Mouse (Mus musculus) heart, embryonic 11.5 days (tissue): ENCODE data around the gene Gstp3. TPM values are rescaled to one million over a fixed set of nuclear protein-coding genes. Genes with fewer than 3 reads are reported as not detected.

Experiments used
- ATAC-seq: fragments of 200-750 bp; cut with Nextera tagmentation; replicated peaks from 2 replicates; pipeline ENCODE4 v1.8.0; 2017; ENCODE audit warnings: moderate library complexity; ENCODE audit not compliant: insufficient number of reproducible peaks, low FRiP score, low TSS enrichment
- H3K27ac ChIP-seq: fragments of 300-500 bp; sonication (generic); 2 replicates; pipeline ENCODE4 v1.5.1; 2014; ENCODE audit warnings: mild to moderate bottlenecking, low read depth, low read length
- H3K27me3 ChIP-seq: fragments of 300-500 bp; sonication (generic); 2 replicates; pipeline ENCODE4 v1.6.1; 2014; ENCODE audit warnings: mild to moderate bottlenecking, low read length, mixed read lengths; ENCODE audit not compliant: control insufficient read depth, insufficient read depth
- H3K36me3 ChIP-seq: fragments of 300-500 bp; sonication (generic); 2 replicates; pipeline ENCODE4 v1.6.1; 2014; ENCODE audit warnings: mild to moderate bottlenecking, low read length, moderate library complexity, mixed read lengths; ENCODE audit not compliant: control insufficient read depth, insufficient read depth
- H3K4me1 ChIP-seq: fragments of 300-500 bp; sonication (generic); 2 replicates; pipeline ENCODE4 v1.6.1; 2014; ENCODE audit warnings: low read length; ENCODE audit not compliant: control insufficient read depth, insufficient read depth
- H3K4me2 ChIP-seq: fragments of 300-500 bp; sonication (generic); 2 replicates; pipeline ENCODE4 v1.6.1; 2014; ENCODE audit warnings: mild to moderate bottlenecking, moderate library complexity
- H3K4me3 ChIP-seq: fragments of 300-500 bp; sonication (generic); 2 replicates; pipeline ENCODE4 v1.5.1; 2014; ENCODE audit warnings: low read depth, low read length
- H3K9ac ChIP-seq: fragments of 300-500 bp; sonication (generic); 2 replicates; pipeline ENCODE4 v1.6.1; 2014; ENCODE audit warnings: mild to moderate bottlenecking, low read depth, low read length, moderate library complexity
- H3K9me3 ChIP-seq: fragments of 300-500 bp; sonication (generic); replicated peaks from 2 replicates; pipeline ENCODE4 v1.6.1; 2016; ENCODE audit warnings: low read length; ENCODE audit not compliant: control insufficient read depth
- WGBS: fragments of 180-500 bp; shearing (Covaris S2); extraction: QIAGEN DNeasy Blood & Tissue Kit; methylation state at CpG from one replicate; pipeline ENCODE4 v1.1.7; 2014; ENCODE audit not compliant: insufficient replicate concordance; 5-methylcytosine and 5-hydroxymethylcytosine counted together
- polyA plus RNA-seq: library from polyadenylated mRNA; unstranded; fragments of >200 nt; fragmentation: Nextera tagmentation; extraction: Ambion mirVana; gene quantifications from 2 replicates; pipeline ENCODE4 v1.2.1, GENCODE M21; 2014

Gene Gstp3
- polyA plus RNA-seq, 1 experiment from 2014 or later = 0.49 TPM

DNA sequence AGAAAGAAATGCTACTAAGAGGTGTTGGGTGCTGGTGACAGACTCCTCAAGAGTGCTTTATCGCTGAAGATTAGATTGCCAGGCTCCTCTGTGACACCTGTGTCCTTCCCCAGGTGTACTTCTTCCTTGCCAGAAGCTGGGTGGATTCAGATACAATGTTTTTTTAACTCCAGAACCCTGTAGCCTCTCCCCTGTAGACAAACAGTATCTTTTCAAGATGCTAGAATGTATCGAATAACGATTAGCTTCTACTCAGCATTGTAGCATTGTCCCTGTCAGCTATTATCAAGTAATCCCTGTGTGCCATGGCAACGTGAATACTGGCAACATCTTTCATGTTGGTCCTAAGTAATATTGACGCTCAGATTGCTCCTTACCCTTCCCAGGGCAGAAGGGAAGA is 25.6 kb downstream of the Gstp3 start:
- no peaks in the 10 kb centered on the region for H3K27me3 ChIP-seq

DNA sequence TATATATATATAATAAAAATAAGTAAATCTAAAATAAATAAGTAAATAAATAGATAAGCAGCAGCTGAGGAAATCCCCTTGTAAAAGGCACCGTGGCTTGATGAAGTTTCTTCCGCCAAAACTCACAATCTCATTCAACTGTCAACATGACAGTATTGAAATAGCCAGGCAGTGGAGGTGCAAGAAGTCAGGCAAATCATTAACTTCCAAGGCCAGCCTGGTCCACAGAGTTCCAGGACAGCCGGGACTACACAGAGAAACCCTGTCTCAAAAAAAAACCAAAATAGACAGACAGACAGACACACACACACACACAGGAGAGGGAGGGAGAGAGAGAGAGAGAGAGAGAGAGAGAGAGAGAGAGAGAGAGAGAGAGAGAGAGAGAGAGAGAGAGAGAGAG is 26.1 kb downstream of the Gstp3 start:
- Histone ChIP-seq H3K4me2 (no peak overlapping the region), H3K4me3 (no peak overlapping the region)
- WGBS = 77% methylated on average over 3 of the region's 3 CpGs

More for the DNA sequence above, 25.6 kb downstream of the Gstp3 start:
- H3K27ac ChIP-seq = no peak overlapping the region
- no peaks in the 10 kb centered on the region for H3K36me3 ChIP-seq
- H3K4me2 ChIP-seq = no peak overlapping the region
- peaks cover 8% of the 10 kb centered on the region; the same call in 1 of the 2 replicates for H3K4me1 ChIP-seq
- no peaks in the 10 kb centered on the region for H3K9me3 ChIP-seq
- H3K4me3 ChIP-seq = no peak overlapping the region
- WGBS = 57% methylated on average over 5 of the region's 5 CpGs
- no peak overlapping the region for H3K9ac ChIP-seq
- ATAC-seq = no peak

DNA sequence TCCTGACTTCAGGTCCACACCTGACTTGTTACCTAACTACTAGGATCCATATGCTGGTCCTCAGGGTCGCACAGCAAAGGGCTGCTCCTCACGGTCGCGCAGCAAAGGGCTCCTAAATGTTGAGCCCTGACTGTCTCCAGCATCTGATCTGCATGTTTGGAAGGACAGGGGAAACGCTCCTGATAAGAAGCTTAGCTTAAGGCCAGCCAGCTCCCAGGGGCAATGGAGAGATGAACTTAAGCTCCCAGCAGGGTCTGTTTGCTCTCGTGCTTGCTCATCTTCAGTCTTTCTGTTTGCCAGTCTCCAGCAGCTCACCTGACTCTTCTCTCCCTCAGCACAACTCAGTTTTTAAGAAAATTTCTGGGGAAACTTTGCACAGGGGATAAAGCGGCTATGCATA is 26.7 kb downstream of the Gstp3 start:
- H3K4me3 ChIP-seq = no peak overlapping the region
- H3K9me3 ChIP-seq = no peaks in the 10 kb centered on the region; the same call in 1 of the 2 replicates
- H3K9ac ChIP-seq = no peak overlapping the region
- no peaks in the 10 kb centered on the region for H3K27me3 ChIP-seq
- no peaks in the 10 kb centered on the region for H3K36me3 ChIP-seq
- 44% methylated on average over 7 of the region's 7 CpGs for WGBS
- no peak overlapping the region for H3K27ac ChIP-seq
- H3K4me1 ChIP-seq = peaks cover 5% of the 10 kb centered on the region; the same call in 1 of the 2 replicates
- H3K4me2 ChIP-seq = no peak overlapping the region
- ATAC-seq = no peak

More for the DNA sequence above, 26.1 kb downstream of the Gstp3 start:
- Histone ChIP-seq H3K27me3 (no peaks in the 10 kb centered on the region), H3K36me3 (no peaks in the 10 kb centered on the region), H3K9ac (no peak overlapping the region), H3K4me1 (peaks cover 8% of the 10 kb centered on the region; the same call in 1 of the 2 replicates), H3K27ac (no peak overlapping the region), H3K9me3 (no peaks in the 10 kb centered on the region)
- no peak for ATAC-seq

- peaks cover 2% of the 10 kb centered on the region; the same call in 1 of the 2 replicates for H3K9me3 ChIP-seq
- no peaks in the 10 kb centered on the region for H3K4me1 ChIP-seq
- H3K9ac ChIP-seq = no peak overlapping the region
- no peaks in the 10 kb centered on the region for H3K36me3 ChIP-seq
- no peak for ATAC-seq
- no peak overlapping the region for H3K4me2 ChIP-seq
- H3K4me3 ChIP-seq = no peak overlapping the region
- no peaks in the 10 kb centered on the region for H3K27me3 ChIP-seq
- no peak overlapping the region for H3K27ac ChIP-seq
Observed at GRCm38 (mm10) chr19:4027576-4027975, 31.8 kb downstream of the Gstp3 start.

- Histone ChIP-seq H3K4me1 (no peaks in the 10 kb centered on the region), H3K36me3 (no peaks in the 10 kb centered on the region), H3K27me3 (no peaks in the 10 kb centered on the region), H3K4me3 (no peak overlapping the region), H3K27ac (no peak overlapping the region), H3K9me3 (peaks cover 2% of the 10 kb centered on the region; the same call in 1 of the 2 replicates), H3K4me2 (no peak overlapping the region), H3K9ac (no peak overlapping the region)
- 54% methylated on average over 7 of the region's 7 CpGs for WGBS
- no peak for ATAC-seq
Observed at GRCm38 (mm10) chr19:4023185-4023584, 36.2 kb downstream of the Gstp3 start.

DNA sequence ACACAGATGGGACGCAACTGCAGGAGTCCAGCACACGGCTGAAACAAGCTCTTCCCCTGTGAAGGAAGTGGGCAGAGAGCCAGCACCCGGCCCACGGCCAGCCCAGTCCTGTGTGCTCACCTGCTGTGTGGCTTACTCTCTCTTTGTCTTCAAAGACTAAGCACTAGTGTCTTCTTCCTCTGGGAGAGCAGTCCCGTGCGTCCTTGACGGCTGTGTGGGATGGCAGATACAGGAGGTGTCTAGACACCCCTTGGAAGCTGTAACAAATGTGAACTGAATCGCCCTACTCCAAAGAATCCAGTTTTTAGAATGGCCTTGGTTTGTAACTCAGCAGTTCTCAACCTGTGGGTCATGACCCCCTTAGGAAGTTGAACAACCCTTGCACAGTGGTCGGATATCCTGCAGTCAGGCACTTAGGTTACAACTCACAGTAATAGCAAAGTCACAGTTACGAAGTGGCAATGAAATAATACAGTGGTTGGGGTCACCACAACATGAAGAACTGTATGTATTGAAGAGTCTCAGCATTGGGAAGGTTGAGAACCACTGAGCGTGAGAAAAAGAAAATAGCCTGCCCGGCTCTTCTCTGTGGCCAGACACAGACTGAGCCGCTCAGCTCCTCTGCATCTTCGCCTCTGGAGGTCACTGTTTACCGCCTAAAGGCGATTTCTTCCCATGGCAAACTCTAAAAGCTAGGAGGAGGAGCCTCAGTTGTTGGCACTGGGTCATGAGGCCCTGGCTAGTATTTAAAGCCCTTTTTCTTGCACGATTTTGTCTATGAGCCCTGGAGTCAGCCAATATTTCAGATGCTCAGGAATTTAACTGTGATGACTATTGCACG is 40.4 kb downstream of the Gstp3 start:
- Histone ChIP-seq H3K36me3 (no peaks in the 10 kb centered on the region), H3K27me3 (no peaks in the 10 kb centered on the region), H3K27ac (no peak overlapping the region), H3K4me1 (0 out of 2 replicates have a peak, but pooled peaks cover 5% of the 10 kb centered on the region), H3K4me3 (no peak overlapping the region), H3K4me2 (no peak overlapping the region), H3K9me3 (no peaks in the 10 kb centered on the region), H3K9ac (no peak overlapping the region)
- 42% methylated on average over 18 of the region's 18 CpGs for WGBS
- no peak for ATAC-seq

DNA sequence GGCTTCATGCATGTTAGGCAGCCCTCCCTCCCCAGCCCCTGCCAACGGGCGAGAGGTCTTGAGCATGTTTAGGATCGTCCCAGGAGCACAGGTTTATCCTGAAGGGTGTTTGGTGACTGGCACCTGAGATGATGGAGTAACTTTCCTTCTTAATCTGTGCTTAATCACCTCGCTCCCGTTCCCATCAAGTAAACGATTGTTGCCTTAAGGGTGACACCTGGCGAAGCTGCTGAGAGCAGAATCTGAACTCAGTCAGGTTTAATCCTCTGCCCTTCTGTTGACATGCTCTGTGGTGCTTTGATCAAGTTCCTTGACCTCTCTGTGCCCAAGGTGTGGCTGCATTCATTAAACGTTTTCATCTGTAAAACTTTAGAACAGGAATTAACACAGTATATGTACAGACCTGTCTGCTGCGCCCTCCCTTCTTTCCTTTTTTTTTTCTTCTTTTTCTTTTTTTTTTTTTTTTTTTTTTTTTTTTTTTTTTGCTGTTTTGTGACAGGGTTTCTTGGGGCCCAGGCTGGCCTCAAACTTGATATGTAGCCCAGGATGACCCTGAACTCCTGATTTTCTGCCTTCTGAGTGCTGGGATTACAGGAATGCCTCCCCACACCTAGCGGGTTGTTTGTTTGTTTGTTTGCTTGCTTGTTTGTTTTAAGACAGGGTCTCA is 41.3 kb downstream of the Gstp3 start:
- WGBS = 62% methylated on average over 10 of the region's 10 CpGs
- no peaks in the 10 kb centered on the region for H3K27me3 ChIP-seq
- H3K4me2 ChIP-seq = no peak overlapping the region
- no peak for ATAC-seq
- H3K9me3 ChIP-seq = no peaks in the 10 kb centered on the region
- no peak overlapping the region for H3K27ac ChIP-seq
- H3K4me1 ChIP-seq = 0 out of 2 replicates have a peak, but pooled peaks cover 5% of the 10 kb centered on the region
- no peak overlapping the region for H3K9ac ChIP-seq
- H3K4me3 ChIP-seq = no peak overlapping the region
- H3K36me3 ChIP-seq = no peaks in the 10 kb centered on the region

- H3K4me1 ChIP-seq = peaks cover 15% of the 10 kb centered on the region
- peak overlapping the region; percentile 50; the same call in 1 of the 2 replicates for H3K27ac ChIP-seq
- H3K4me3 ChIP-seq = no peak overlapping the region
- 52% methylated on average over 5 of the region's 5 CpGs for WGBS
- no peak for ATAC-seq
- H3K27me3 ChIP-seq = no peaks in the 10 kb centered on the region
- H3K9ac ChIP-seq = peak overlapping the region; percentile 36; the same call in 1 of the 2 replicates
- H3K9me3 ChIP-seq = no peaks in the 10 kb centered on the region
- no peak overlapping the region; the same call in 1 of the 2 replicates for H3K4me2 ChIP-seq
- H3K36me3 ChIP-seq = no peaks in the 10 kb centered on the region
Observed at GRCm38 (mm10) chr19:4015635-4016034, 43.7 kb downstream of the Gstp3 start.
